Mouse (Mus musculus) neutrophil, adult 59 days (primary cell): Measurements from ENCODE around the gene Gm20736. TPM values are rescaled to one million over a fixed set of nuclear protein-coding genes. Genes with fewer than 3 reads are reported as not detected.

Experiments
- total RNA-seq, 2 experiments: library from RNA; stranded (reverse); gene quantifications; 1 replicate in 1 of 2; 2 replicates in 1 of 2; pipeline ENCODE4 v1.2.4; 2023

The Gm20736 gene
- total RNA-seq, result not detected

DNA sequence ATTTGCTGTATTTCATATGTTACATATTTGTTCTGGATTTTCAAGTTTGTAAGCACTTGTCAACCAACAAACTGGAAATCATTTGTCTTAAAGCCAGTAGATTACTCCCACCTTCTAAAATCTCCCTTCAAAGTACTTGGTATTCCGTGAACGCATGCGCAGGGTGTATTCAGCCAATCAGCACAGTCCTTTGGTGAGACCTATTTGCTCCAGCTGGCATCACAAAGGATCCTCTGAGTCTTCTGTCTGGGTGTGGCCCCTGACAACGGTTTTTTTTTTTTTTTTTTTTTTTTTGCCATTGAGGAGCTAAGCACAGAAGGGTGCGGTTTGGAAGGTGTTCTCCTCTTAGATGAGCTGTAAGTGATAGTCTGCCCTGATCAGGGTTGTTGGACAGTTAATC lies at the start of gene Gm20736:
Gene Gm20736, plus strand, starts transcription at position 301 of the 400 bp plus-strand sequence.

Other genes with a start within 250 kb of the Gm20736 start
- gene Gm20924, start 170.2 kb upstream of the Gm20736 start, total RNA-seq, result not detected